Mouse (Mus musculus) heart, adult 2 months (tissue): ENCODE measurements around the gene Pecam1. TPM values are rescaled to one million over a fixed set of nuclear protein-coding genes. Genes with fewer than 3 reads are reported as not detected.

Experiments
- DNase-seq, 2 experiments: peaks; one replicate each; pipeline ENCODE4 v3.0.0; 2021
- H3K27ac ChIP-seq: fragments of 200-600 bp; 2 replicates; pipeline ENCODE4 v1.8.1; 2022
- H3K27me3 ChIP-seq: fragments of 200-500 bp; 2 replicates; pipeline ENCODE4 v1.6.1; 2012; ENCODE audit warnings: mild to moderate bottlenecking, low read length, inconsistent platforms, mixed read lengths; ENCODE audit not compliant: control insufficient read depth, insufficient read depth
- H3K36me3 ChIP-seq: fragments of 200-500 bp; 2 replicates; pipeline ENCODE4 v1.6.1; 2012; ENCODE audit warnings: low read length, inconsistent platforms; ENCODE audit not compliant: control insufficient read depth, insufficient read depth
- H3K4me1 ChIP-seq: fragments of 200-500 bp; 2 replicates; pipeline ENCODE4 v1.6.1; 2011; ENCODE audit warnings: low read length; ENCODE audit not compliant: control insufficient read depth, insufficient read depth
- H3K4me3 ChIP-seq: fragments of 200-600 bp; 2 replicates; pipeline ENCODE4 v1.8.1; 2022
- H3K79me2 ChIP-seq: fragments of 200-500 bp; replicated peaks from 2 replicates; pipeline ENCODE4 v1.6.1; 2012; ENCODE audit warnings: mild to moderate bottlenecking, inconsistent platforms, low read length, moderate library complexity, mixed read lengths; ENCODE audit not compliant: control insufficient read depth, insufficient read depth
- H3K9ac ChIP-seq: fragments of 200-500 bp; 2 replicates; pipeline ENCODE4 v1.6.1; 2012; ENCODE audit warnings: low read depth, mild to moderate bottlenecking, control low read depth, inconsistent platforms, low read length, mixed read lengths
- CTCF ChIP-seq: fragments of 200-600 bp; IDR thresholded peaks from 2 replicates; pipeline ENCODE4 v1.8.1; 2022; ENCODE audit warnings: antibody characterized with exemption, mild to moderate bottlenecking, moderate library complexity
- EP300 ChIP-seq: fragments of 200-500 bp; IDR thresholded peaks from 2 replicates; pipeline ENCODE4 v1.6.1; 2011; ENCODE audit warnings: low read depth, low read length, control low read depth; ENCODE audit not compliant: insufficient read depth
- POLR2A ChIP-seq: fragments of 200-500 bp; IDR thresholded peaks from 2 replicates; pipeline ENCODE4 v1.6.1; 2011; ENCODE audit warnings: mild to moderate bottlenecking, low read depth, low read length, control low read depth; ENCODE audit not compliant: insufficient read depth
- WGBS: fragments of 180-500 bp; shearing (Covaris S2); methylation state at CpG from one replicate; pipeline ENCODE4 v1.1.7; 2018; 5-methylcytosine and 5-hydroxymethylcytosine counted together
- intact Hi-C: fragments of 180-260 bp; cut with DNase I; formaldehyde crosslinking; loops from one replicate; pipeline ENCODE4 v1.15.1; 2025
- polyA plus RNA-seq: library from polyadenylated mRNA; depleted of rRNA; stranded (reverse); fragments of >200 nt; gene quantifications from 2 replicates; pipeline ENCODE4 v1.2.3, GENCODE M21; 2012
- total RNA-seq, 2 experiments: library from RNA; stranded (reverse); gene quantifications; 2 replicates each; pipeline ENCODE4 v1.2.3; 2021

The Pecam1 gene
- total and polyA plus RNA-seq, 3 experiments: 78.3 to 123 (median 114) TPM

DNA sequence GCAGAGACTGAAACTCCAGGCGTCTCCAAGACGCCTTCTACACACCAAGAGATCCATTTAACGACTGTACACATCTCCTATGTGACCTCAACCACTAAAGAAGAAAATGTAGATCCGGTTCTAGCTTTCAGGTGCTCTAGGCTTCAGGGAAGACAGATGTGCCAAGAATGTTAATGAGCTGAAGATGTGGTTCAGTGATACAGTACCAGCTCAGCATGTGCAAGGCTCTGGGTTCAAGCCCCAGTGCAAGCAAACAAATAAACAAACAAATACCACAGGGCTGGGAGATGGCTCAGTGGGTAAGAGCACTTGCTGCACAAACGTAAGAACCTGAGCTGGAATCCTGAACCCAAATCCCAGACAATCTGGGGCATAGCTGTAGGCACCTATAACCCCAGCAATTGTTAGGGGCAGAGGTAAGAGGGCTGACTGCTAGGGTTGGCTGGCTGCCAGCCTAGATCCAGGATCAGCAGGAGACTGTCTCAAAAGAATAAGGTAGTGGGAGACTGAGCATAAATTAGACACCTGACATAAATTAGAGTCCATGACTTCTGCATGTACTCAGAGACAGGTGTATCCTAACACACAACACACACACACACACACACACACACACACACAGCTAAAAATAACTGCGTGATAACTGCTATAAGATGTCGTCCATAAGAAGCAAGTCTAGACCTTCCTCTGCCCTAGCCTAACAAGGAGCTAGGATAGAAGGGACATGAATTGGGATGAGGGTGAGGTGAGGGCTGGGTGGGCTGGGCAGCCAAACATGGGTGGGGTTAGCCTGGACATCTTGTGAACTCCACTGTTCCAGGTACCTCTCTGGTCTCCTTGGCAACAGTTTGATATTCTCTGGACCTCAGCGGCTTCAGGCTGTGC lies 76.5 kb downstream of the Pecam1 start:
- DNase-seq: no peak
- no peaks in the 10 kb centered on the region for H3K27me3 ChIP-seq
- TF ChIP-seq EP300 (no peak), CTCF (no peak), POLR2A (no peak)
- H3K36me3 ChIP-seq: peaks cover 56% of the 10 kb centered on the region
- 40% methylated on average over 8 of the region's 8 CpGs for WGBS
- H3K79me2 ChIP-seq: no peaks in the 10 kb centered on the region
- intact Hi-C loops: loop anchor here (2.0 kb wide), 1 partner anchor 35 kb away; no protein-coding TSS in a partner anchor
- H3K9ac ChIP-seq: no peak overlapping the region
- H3K4me3 ChIP-seq: no peak overlapping the region
- peak overlapping the region; percentile 96 for H3K27ac ChIP-seq
- peaks cover 56% of the 10 kb centered on the region for H3K4me1 ChIP-seq

DNA sequence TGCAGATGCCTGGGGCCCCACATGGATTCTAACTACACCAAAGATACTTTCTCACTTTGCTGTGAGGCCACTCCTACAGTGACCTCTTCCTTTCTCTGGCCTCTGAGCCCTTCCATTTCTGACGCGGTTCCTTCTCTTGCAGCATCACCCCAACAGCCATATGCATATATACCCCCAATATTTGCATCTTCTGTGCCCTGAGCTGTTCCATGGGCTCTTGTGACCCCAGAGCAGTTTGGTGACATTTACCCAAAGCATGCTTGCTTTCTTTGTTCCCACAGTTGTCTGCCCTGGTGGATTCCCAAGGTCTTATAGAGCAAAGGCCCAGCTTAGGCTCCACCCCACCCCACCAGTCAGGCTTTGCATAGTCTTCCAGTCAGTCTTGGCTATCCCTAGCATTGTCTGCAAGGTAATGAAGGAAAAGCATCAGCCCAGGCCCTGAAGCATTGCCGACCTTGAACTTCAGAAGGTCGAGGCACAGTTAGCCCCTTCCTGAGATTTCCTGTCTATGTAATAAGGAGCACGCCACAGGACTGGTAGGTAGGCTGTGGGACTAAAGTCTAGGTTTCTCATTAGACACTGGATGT lies 77.4 kb downstream of the Pecam1 start:
- Histone ChIP-seq H3K36me3 (peaks cover 56% of the 10 kb centered on the region), H3K79me2 (no peaks in the 10 kb centered on the region), H3K27me3 (no peaks in the 10 kb centered on the region), H3K4me3 (no peak overlapping the region), H3K9ac (no peak overlapping the region), H3K27ac (peak overlapping the region; percentile 96), H3K4me1 (peaks cover 51% of the 10 kb centered on the region)
- WGBS: 66% methylated on average over 5 of the region's 5 CpGs
- no peak for DNase-seq
- TF ChIP-seq CTCF: no peak
- no peak for TF ChIP-seq EP300
- TF ChIP-seq POLR2A: no peak
- intact Hi-C loops: no loop called here

DNA sequence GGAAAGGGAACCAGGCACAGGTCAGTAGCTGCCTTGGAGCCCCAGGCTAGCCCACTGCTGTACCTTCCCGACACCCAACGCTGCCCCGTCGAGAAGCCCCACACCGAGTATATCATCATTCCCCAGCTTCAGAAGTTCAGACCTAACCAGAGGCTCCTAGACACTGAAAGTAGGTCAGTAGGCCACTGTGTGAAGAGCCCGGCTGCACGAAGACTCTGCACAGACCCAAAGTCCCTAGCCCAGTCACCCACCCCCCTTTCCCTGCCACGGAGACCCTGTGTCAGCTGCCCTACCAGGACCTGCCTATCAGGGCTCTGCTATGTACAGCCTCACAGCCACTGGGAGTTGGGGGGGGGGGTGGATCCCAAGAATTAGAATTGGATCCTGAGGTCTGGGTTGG lies 78.6 kb downstream of the Pecam1 start:
- Histone ChIP-seq H3K9ac (no peak overlapping the region), H3K27ac (peak overlapping the region; percentile 40), H3K4me3 (no peak overlapping the region), H3K4me1 (peaks cover 43% of the 10 kb centered on the region), H3K36me3 (peaks cover 53% of the 10 kb centered on the region), H3K27me3 (no peaks in the 10 kb centered on the region), H3K79me2 (no peaks in the 10 kb centered on the region)
- no peak for TF ChIP-seq POLR2A
- no peak for TF ChIP-seq EP300
- no peak for TF ChIP-seq CTCF
- 84% methylated on average over 8 of the region's 8 CpGs for WGBS
- intact Hi-C loops: no loop called here
- DNase-seq: no peak

DNA sequence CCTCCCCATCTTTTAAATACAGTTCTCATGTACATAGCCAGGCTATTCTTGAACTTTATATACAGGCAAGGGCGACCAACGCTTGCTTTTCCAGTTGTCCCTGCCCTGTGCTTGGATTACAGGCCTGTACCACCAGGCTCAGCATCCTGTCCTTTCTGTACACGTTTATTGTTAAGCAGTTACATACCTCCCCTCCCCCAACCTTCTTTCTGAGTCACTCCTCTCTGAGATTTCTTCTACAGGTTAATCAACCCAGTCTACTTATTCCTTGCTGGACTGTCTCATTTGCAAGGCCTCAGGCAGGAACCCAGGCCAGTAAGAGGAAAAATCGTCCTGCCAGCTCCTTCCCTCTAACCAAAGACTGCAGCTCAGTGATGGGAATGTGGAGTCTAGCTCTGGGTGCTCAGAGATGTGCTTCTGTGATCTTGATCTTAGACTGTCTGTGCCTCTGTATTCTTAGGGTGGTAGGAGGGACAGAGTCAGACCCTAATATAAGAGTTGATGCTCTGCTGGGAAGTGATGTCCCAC lies 79.4 kb downstream of the Pecam1 start:
- Histone ChIP-seq H3K4me3 (no peak overlapping the region), H3K36me3 (peaks cover 54% of the 10 kb centered on the region), H3K27me3 (no peaks in the 10 kb centered on the region), H3K79me2 (no peaks in the 10 kb centered on the region), H3K27ac (peak overlapping the region; percentile 40), H3K4me1 (peaks cover 49% of the 10 kb centered on the region), H3K9ac (no peak overlapping the region)
- TF ChIP-seq POLR2A: no peak
- no peak for TF ChIP-seq CTCF
- no peak for TF ChIP-seq EP300
- intact Hi-C loops: no loop called here
- WGBS: 51% methylated on average over 4 of the region's 4 CpGs
- DNase-seq: no peak

DNA sequence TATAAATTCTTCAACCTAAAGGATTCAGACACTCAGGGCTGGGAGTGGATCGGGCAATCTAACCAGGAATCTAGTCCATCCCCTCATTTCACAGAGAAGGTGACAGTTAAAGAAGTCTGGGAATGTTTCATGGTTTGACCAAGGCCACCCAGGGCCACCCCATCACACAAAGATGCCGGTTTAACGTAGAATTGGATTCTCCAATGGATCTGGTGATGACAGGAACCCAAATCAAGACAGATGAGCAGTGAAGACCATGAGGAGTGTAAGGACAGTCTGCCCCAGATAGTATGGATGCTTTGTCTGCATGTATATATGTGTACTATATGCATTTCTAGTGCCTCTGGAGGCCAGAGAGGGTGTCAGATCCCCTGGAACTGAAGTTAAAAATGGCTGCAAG lies 80.2 kb downstream of the Pecam1 start:
- Histone ChIP-seq H3K27ac (peak overlapping the region; percentile 73), H3K36me3 (peaks cover 55% of the 10 kb centered on the region), H3K4me3 (no peak overlapping the region), H3K4me1 (peaks cover 47% of the 10 kb centered on the region), H3K9ac (no peak overlapping the region), H3K79me2 (no peaks in the 10 kb centered on the region), H3K27me3 (no peaks in the 10 kb centered on the region)
- 68% methylated on average over 3 of the region's 3 CpGs for WGBS
- TF ChIP-seq EP300 (no peak), CTCF (no peak), POLR2A (no peak)
- DNase-seq: no peak
- intact Hi-C loops: no loop called here

DNA sequence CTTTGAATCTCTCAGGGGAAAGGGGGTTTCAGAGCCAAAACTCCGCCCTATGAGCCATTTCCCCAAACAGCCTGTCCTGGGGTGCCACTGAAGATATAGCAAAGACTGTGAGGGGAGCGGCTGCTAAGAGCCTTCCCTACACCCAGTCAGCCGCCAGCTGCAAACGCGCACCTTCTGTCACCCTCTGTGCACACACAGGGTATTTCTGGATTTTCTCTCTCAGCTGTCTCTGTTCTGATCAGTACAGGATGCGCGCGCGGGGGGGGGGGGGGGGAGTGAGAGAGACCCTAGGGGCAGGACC lies 80.6 kb downstream of the Pecam1 start:
- H3K79me2 ChIP-seq: no peaks in the 10 kb centered on the region
- peaks cover 42% of the 10 kb centered on the region for H3K4me1 ChIP-seq
- DNase-seq: peak; percentile 62 to 77
- 33% methylated on average over 9 of the region's 9 CpGs for WGBS
- H3K9ac ChIP-seq: no peak overlapping the region
- H3K27ac ChIP-seq: peak overlapping the region; percentile 73
- TF ChIP-seq EP300 (peak; percentile 53; the same call in 1 of the 2 replicates), POLR2A (peak; percentile 45; the same call in 1 of the 2 replicates), CTCF (no peak)
- H3K27me3 ChIP-seq: no peaks in the 10 kb centered on the region
- intact Hi-C loops: no loop called here
- no peak overlapping the region for H3K4me3 ChIP-seq
- H3K36me3 ChIP-seq: peaks cover 52% of the 10 kb centered on the region
